Mouse (Mus musculus) kidney, postnatal 0 days (tissue): ENCODE measurements around the gene Gucy1b2. TPM values are rescaled to one million over a fixed set of nuclear protein-coding genes. Genes with fewer than 3 reads are reported as not detected.

Experiments
- ATAC-seq: fragments of 200-750 bp; cut with Nextera tagmentation; replicated peaks from 2 replicates; pipeline ENCODE4 v1.8.0; 2017; ENCODE audit warnings: low read depth, moderate number of reproducible peaks, moderate TSS enrichment, moderate library complexity; ENCODE audit not compliant: low FRiP score
- DNase-seq: peaks from one replicate; pipeline ENCODE4 v3.0.0-alpha.2; 2016; ENCODE audit warnings: low spot score
- H3K27ac ChIP-seq: fragments of 300-500 bp; sonication (generic); 2 replicates; pipeline ENCODE4 v1.5.1; 2014; ENCODE audit warnings: mild to moderate bottlenecking
- H3K27me3 ChIP-seq: fragments of 300-500 bp; sonication (generic); 2 replicates; pipeline ENCODE4 v1.6.1; 2014; ENCODE audit warnings: low read length, mixed read lengths; ENCODE audit not compliant: insufficient read depth
- H3K36me3 ChIP-seq: fragments of 300-500 bp; sonication (generic); 2 replicates; pipeline ENCODE4 v1.6.1; 2014; ENCODE audit warnings: low read length, mixed read lengths; ENCODE audit not compliant: insufficient read depth
- H3K4me1 ChIP-seq: fragments of 300-500 bp; sonication (generic); replicated peaks from 2 replicates; pipeline ENCODE4 v1.6.1; 2014; ENCODE audit warnings: antibody characterized with exemption, low read length, mixed read lengths; ENCODE audit not compliant: insufficient read depth
- H3K4me2 ChIP-seq: fragments of 300-500 bp; sonication (generic); 2 replicates; pipeline ENCODE4 v1.6.1; 2014; ENCODE audit warnings: mild to moderate bottlenecking, low read length, moderate library complexity, mixed read lengths
- H3K4me3 ChIP-seq: fragments of 300-500 bp; sonication (generic); replicated peaks from 2 replicates; pipeline ENCODE4 v1.5.1; 2014; ENCODE audit warnings: low read depth, low read length
- H3K9ac ChIP-seq: fragments of 300-500 bp; sonication (generic); 2 replicates; pipeline ENCODE4 v1.6.1; 2014; ENCODE audit warnings: low read depth, low read length
- H3K9me3 ChIP-seq: fragments of 300-500 bp; sonication (generic); replicated peaks from 2 replicates; pipeline ENCODE4 v1.6.1; 2016; ENCODE audit warnings: low read length, inconsistent platforms, mixed read lengths
- CTCF ChIP-seq: IDR thresholded peaks from 2 replicates; pipeline ENCODE4 v1.5.1; 2016; ENCODE audit warnings: antibody characterized with exemption, low read depth, mild to moderate bottlenecking, moderate library complexity
- WGBS: fragments of 180-500 bp; shearing (Covaris S2); extraction: QIAGEN DNeasy Blood & Tissue Kit; methylation state at CpG from one replicate; pipeline ENCODE4 v1.1.7; 2014; 5-methylcytosine and 5-hydroxymethylcytosine counted together
- polyA plus RNA-seq: library from polyadenylated mRNA; unstranded; fragments of >200 nt; fragmentation: Nextera tagmentation; extraction: Ambion mirVana; gene quantifications from 2 replicates; pipeline ENCODE4 v1.2.1, GENCODE M21; 2015

The Gucy1b2 gene
- polyA plus RNA-seq, 1 experiment from 2014 or later = not detected

GRCm38 (mm10) chr14:62349786-62350185 lies 106.3 kb downstream of the Gucy1b2 start:
- ATAC-seq (no peak), DNase-seq (no peak)
- Histone ChIP-seq H3K4me2 (no peak overlapping the region), H3K4me3 (no peak overlapping the region), H3K36me3 (no peaks in the 10 kb centered on the region), H3K9me3 (no peaks in the 10 kb centered on the region), H3K9ac (no peak overlapping the region), H3K4me1 (0 out of 2 replicates have a peak, but pooled peaks cover 4% of the 10 kb centered on the region), H3K27ac (no peak overlapping the region), H3K27me3 (no peaks in the 10 kb centered on the region)
- 58% methylated on average over 5 of the region's 5 CpGs for WGBS
- no peak for TF ChIP-seq CTCF

GRCm38 (mm10) chr14:62347103-62347502 lies 109.0 kb downstream of the Gucy1b2 start:
- H3K9me3 ChIP-seq = no peaks in the 10 kb centered on the region
- no peak for DNase-seq
- WGBS = 78% methylated on average over 7 of the region's 7 CpGs
- H3K36me3 ChIP-seq = no peaks in the 10 kb centered on the region
- H3K4me3 ChIP-seq = no peak overlapping the region
- no peak overlapping the region for H3K27ac ChIP-seq
- no peak for ATAC-seq
- H3K27me3 ChIP-seq = no peaks in the 10 kb centered on the region
- no peak overlapping the region for H3K4me2 ChIP-seq
- TF ChIP-seq CTCF = no peak
- H3K9ac ChIP-seq = no peak overlapping the region
- 0 out of 2 replicates have a peak, but pooled peaks cover 4% of the 10 kb centered on the region for H3K4me1 ChIP-seq

GRCm38 (mm10) chr14:62346570-62346969 lies 109.5 kb downstream of the Gucy1b2 start:
- 0 out of 2 replicates have a peak, but pooled peaks cover 4% of the 10 kb centered on the region for H3K4me1 ChIP-seq
- no peaks in the 10 kb centered on the region for H3K36me3 ChIP-seq
- no peak for ATAC-seq
- no peak overlapping the region for H3K4me2 ChIP-seq
- H3K9me3 ChIP-seq = no peaks in the 10 kb centered on the region
- 65% methylated on average over 11 of the region's 11 CpGs for WGBS
- H3K27me3 ChIP-seq = no peaks in the 10 kb centered on the region
- DNase-seq = no peak
- no peak overlapping the region for H3K4me3 ChIP-seq
- H3K9ac ChIP-seq = no peak overlapping the region
- TF ChIP-seq CTCF = no peak
- no peak overlapping the region for H3K27ac ChIP-seq

Other genes with a start within 250 kb of the Gucy1b2 start
- 61.0 and 64.9 TPM in 2 replicates for gene Rnaseh2b, start 163.7 kb downstream of the Gucy1b2 start, polyA plus RNA-seq
- gene Dleu7, start 163.2 kb downstream of the Gucy1b2 start, polyA plus RNA-seq = 6.9 and 8.7 TPM in 2 replicates
- gene Fam124a, start 99.4 kb upstream of the Gucy1b2 start, polyA plus RNA-seq = 4.7 and 4.8 TPM in 2 replicates
- 0.66 and 0.78 TPM in 2 replicates for gene Gm4131, start 110.6 kb upstream of the Gucy1b2 start, polyA plus RNA-seq
- gene Serpine3, start 207.4 kb upstream of the Gucy1b2 start, polyA plus RNA-seq = not detected in 2 replicates